ENCODE assay signal across 8 mouse cellular contexts in genomic region chr11:100524987-100525630, GRCm38 (mm10). TPM values are rescaled to one million over a fixed set of nuclear protein-coding genes. Genes with fewer than 3 reads are reported as not detected.
DNase-seq lines count a peak whose midpoint lies in the region; ATAC-seq and TF ChIP-seq lines count a peak whose summit lies in the region.

No protein-coding gene starts in this region.

- no peak for TF ChIP-seq CTCF in midbrain, postnatal 0 days (IDR thresholded peaks at IDR 0.05)

- no peak for ATAC-seq in heart, embryonic 13.5 days (ENCODE audit: extremely low read depth, insufficient number of reproducible peaks, low FRiP score, low TSS enrichment)
- no peak for ATAC-seq in forebrain, embryonic 16.5 days
- ATAC-seq in liver, embryonic 13.5 days (ENCODE audit: low read depth): no peak
- no peak for ATAC-seq in midbrain, postnatal 0 days (ENCODE audit: low FRiP score)
- ATAC-seq in inflammation-experienced regulatory T-cells, adult 6 months: no peak

- 63% methylated on average over 11 of the region's 11 CpGs for WGBS in heart, embryonic 13.5 days
- WGBS in forebrain, embryonic 16.5 days: 61% methylated on average over 11 of the region's 11 CpGs
- WGBS in liver, embryonic 13.5 days (ENCODE audit: insufficient replicate concordance): 51% methylated on average over 11 of the region's 11 CpGs
- WGBS in midbrain, postnatal 0 days: 55% methylated on average over 11 of the region's 11 CpGs

- H3K9ac ChIP-seq in heart, embryonic 13.5 days: peak overlapping the region; percentile 56
- no peak overlapping the region; the same call in 1 of the 2 replicates for H3K9ac ChIP-seq in forebrain, embryonic 16.5 days (replicated peaks; ENCODE audit: low read depth, low read length)
- H3K9ac ChIP-seq in liver, embryonic 13.5 days: peak overlapping the region; percentile 24; the same call in 1 of the 2 replicates
- H3K9ac ChIP-seq in midbrain, postnatal 0 days (replicated peaks; ENCODE audit: low read length, poor library complexity, severe bottlenecking): no peak overlapping the region

- H3K4me3 ChIP-seq in heart, embryonic 13.5 days: peak overlapping the region; percentile 79; the same call in 1 of the 2 replicates
- peak overlapping the region; percentile 89 for H3K4me3 ChIP-seq in forebrain, embryonic 16.5 days (replicated peaks; ENCODE audit: low read length)
- H3K4me3 ChIP-seq in liver, embryonic 13.5 days (replicated peaks): peak overlapping the region; percentile 76
- H3K4me3 ChIP-seq in midbrain, postnatal 0 days (ENCODE audit: low read depth, low read length): no peak overlapping the region

- peak overlapping the region; percentile 91 for H3K4me2 ChIP-seq in heart, embryonic 13.5 days
- peak overlapping the region; percentile 92 for H3K4me2 ChIP-seq in forebrain, embryonic 16.5 days (ENCODE audit: low read length)
- H3K4me2 ChIP-seq in liver, embryonic 13.5 days: peak overlapping the region; percentile 88
- peak overlapping the region; percentile 79 for H3K4me2 ChIP-seq in midbrain, postnatal 0 days (ENCODE audit: low read depth, low read length, poor library complexity, severe bottlenecking)

- no peaks in the 10 kb centered on the region for H3K27me3 ChIP-seq in heart, embryonic 13.5 days (replicated peaks)
- no peaks in the 10 kb centered on the region for H3K27me3 ChIP-seq in forebrain, embryonic 16.5 days (replicated peaks; ENCODE audit: control insufficient read depth, insufficient read depth, low read length)
- H3K27me3 ChIP-seq in liver, embryonic 13.5 days: no peaks in the 10 kb centered on the region
- H3K27me3 ChIP-seq in midbrain, postnatal 0 days (ENCODE audit: insufficient read depth, low read length): no peaks in the 10 kb centered on the region

- no peak for DNase-seq in heart, postnatal 36 days
- DNase-seq in liver, embryonic 13.5 days: no peak
- DNase-seq in midbrain, postnatal 0 days (ENCODE audit: low spot score): no peak
- DNase-seq in kidney, postnatal 10 days: no peak
- DNase-seq in gastrocnemius, adult 8-10 months (ENCODE audit: low spot score in 2 of 2): no peak

- H3K27ac ChIP-seq in heart, embryonic 13.5 days (replicated peaks): 0 out of 2 replicates have a peak overlapping the region, but pooled peaks have one; percentile 28
- no peak overlapping the region for H3K27ac ChIP-seq in forebrain, embryonic 16.5 days (ENCODE audit: low read length)
- H3K27ac ChIP-seq in liver, embryonic 13.5 days: no peak overlapping the region
- H3K27ac ChIP-seq in midbrain, postnatal 0 days (ENCODE audit: low read depth, low read length): no peak overlapping the region

- intact Hi-C loops in heart, postnatal 36 days (cut with DNase I): no loop called here

- no peaks in the 10 kb centered on the region for H3K9me3 ChIP-seq in heart, embryonic 13.5 days
- no peaks in the 10 kb centered on the region for H3K9me3 ChIP-seq in forebrain, embryonic 16.5 days (ENCODE audit: control insufficient read depth, low read length)
- no peaks in the 10 kb centered on the region for H3K9me3 ChIP-seq in liver, embryonic 13.5 days (replicated peaks)
- no peaks in the 10 kb centered on the region for H3K9me3 ChIP-seq in midbrain, postnatal 0 days (ENCODE audit: low read length)

- peaks cover 38% of the 10 kb centered on the region for H3K36me3 ChIP-seq in heart, embryonic 13.5 days
- H3K36me3 ChIP-seq in forebrain, embryonic 16.5 days (ENCODE audit: control insufficient read depth, insufficient read depth): peaks cover 24% of the 10 kb centered on the region
- peaks cover 45% of the 10 kb centered on the region for H3K36me3 ChIP-seq in liver, embryonic 13.5 days
- peaks cover 32% of the 10 kb centered on the region for H3K36me3 ChIP-seq in midbrain, postnatal 0 days (ENCODE audit: insufficient read depth, low read length)

- peaks cover 34% of the 10 kb centered on the region for H3K4me1 ChIP-seq in heart, embryonic 13.5 days
- peaks cover 26% of the 10 kb centered on the region for H3K4me1 ChIP-seq in forebrain, embryonic 16.5 days (replicated peaks; ENCODE audit: control insufficient read depth, insufficient read depth, low read length)
- peaks cover 43% of the 10 kb centered on the region for H3K4me1 ChIP-seq in liver, embryonic 13.5 days (replicated peaks)
- H3K4me1 ChIP-seq in midbrain, postnatal 0 days (ENCODE audit: insufficient read depth, low read length): peaks cover 20% of the 10 kb centered on the region

RNA-seq across cellular contexts. Expression of gene Acly, which starts 2.7 kb away (rescaled TPM):
- polyA plus RNA-seq in heart, embryonic 13.5 days (2015; fragmentation: Nextera tagmentation; extraction: Ambion mirVana): 67.8 and 69.7 TPM in 2 replicates
- 10 to 100 TPM; 27.3 to 38.1 TPM for total RNA-seq in heart, postnatal 36 days (2021)
- polyA plus RNA-seq in forebrain, embryonic 16.5 days (2015; fragmentation: Nextera tagmentation; extraction: Ambion mirVana): 242 and 248 TPM in 2 replicates
- 86.2 and 108 TPM in 2 replicates for polyA plus RNA-seq in liver, embryonic 13.5 days (2015; fragmentation: Nextera tagmentation; extraction: Ambion mirVana)
- total RNA-seq in midbrain, postnatal 0 days (2014; rRNA removed): 207 and 228 TPM in 2 replicates
- polyA plus RNA-seq in midbrain, postnatal 0 days (2015; fragmentation: Nextera tagmentation; extraction: Ambion mirVana): 116 and 120 TPM in 2 replicates
- polyA plus RNA-seq in inflammation-experienced regulatory T-cells, adult 6 months (2017; shearing (Covaris generic)): 10 to 100 TPM; 72.3 to 78.0 (median 76.2) TPM
- total RNA-seq in gastrocnemius, adult 8-10 months (2022): 1 to 10 TPM; 6.9 to 8.5 (median 8.0) TPM

RNA-seq across cellular contexts. Expression of gene Ttc25, which starts 20.3 kb away (rescaled TPM):
- polyA plus RNA-seq in heart, embryonic 13.5 days (2015; fragmentation: Nextera tagmentation; extraction: Ambion mirVana): 0.19 and 0.62 TPM in 2 replicates
- under 1 TPM; 0.22 to 0.49 TPM for total RNA-seq in heart, postnatal 36 days (2021)
- polyA plus RNA-seq in forebrain, embryonic 16.5 days (2015; fragmentation: Nextera tagmentation; extraction: Ambion mirVana): 1.0 and 2.0 TPM in 2 replicates
- polyA plus RNA-seq in liver, embryonic 13.5 days (2015; fragmentation: Nextera tagmentation; extraction: Ambion mirVana): 0.08 and 0.16 TPM in 2 replicates
- total RNA-seq in midbrain, postnatal 0 days (2014; rRNA removed): 0.33 and 0.71 TPM in 2 replicates
- polyA plus RNA-seq in midbrain, postnatal 0 days (2015; fragmentation: Nextera tagmentation; extraction: Ambion mirVana): 0.96 and 1.4 TPM in 2 replicates
- polyA plus RNA-seq in inflammation-experienced regulatory T-cells, adult 6 months (2017; shearing (Covaris generic)): under 1 TPM in 2 of 3 experiments, not detected in 1; 0.15 to 0.21 TPM
- under 1 TPM; 0.09 to 0.51 (median 0.24) TPM for total RNA-seq in gastrocnemius, adult 8-10 months (2022)

RNA-seq across cellular contexts. Expression of gene Cnp, which starts 49.6 kb away (rescaled TPM):
- 18.1 and 20.2 TPM in 2 replicates for polyA plus RNA-seq in heart, embryonic 13.5 days (2015; fragmentation: Nextera tagmentation; extraction: Ambion mirVana)
- total RNA-seq in heart, postnatal 36 days (2021): 1 to 10 TPM; 5.5 to 7.2 TPM
- 22.8 and 29.8 TPM in 2 replicates for polyA plus RNA-seq in forebrain, embryonic 16.5 days (2015; fragmentation: Nextera tagmentation; extraction: Ambion mirVana)
- polyA plus RNA-seq in liver, embryonic 13.5 days (2015; fragmentation: Nextera tagmentation; extraction: Ambion mirVana): 13.2 and 14.1 TPM in 2 replicates
- total RNA-seq in midbrain, postnatal 0 days (2014; rRNA removed): 54.7 and 68.8 TPM in 2 replicates
- 65.3 and 76.0 TPM in 2 replicates for polyA plus RNA-seq in midbrain, postnatal 0 days (2015; fragmentation: Nextera tagmentation; extraction: Ambion mirVana)
- polyA plus RNA-seq in inflammation-experienced regulatory T-cells, adult 6 months (2017; shearing (Covaris generic)): 100 to 1,000 TPM; 159 to 192 (median 165) TPM
- total RNA-seq in gastrocnemius, adult 8-10 months (2022): 1 to 10 TPM; 2.3 to 5.5 (median 4.2) TPM

RNA-seq across cellular contexts. Expression of gene Klhl11, which starts 52.6 kb away (rescaled TPM):
- polyA plus RNA-seq in heart, embryonic 13.5 days (2015; fragmentation: Nextera tagmentation; extraction: Ambion mirVana): 6.6 and 6.7 TPM in 2 replicates
- total RNA-seq in heart, postnatal 36 days (2021): 1 to 10 TPM; 7.6 to 8.2 TPM
- polyA plus RNA-seq in forebrain, embryonic 16.5 days (2015; fragmentation: Nextera tagmentation; extraction: Ambion mirVana): 14.3 and 17.4 TPM in 2 replicates
- polyA plus RNA-seq in liver, embryonic 13.5 days (2015; fragmentation: Nextera tagmentation; extraction: Ambion mirVana): 2.4 and 2.6 TPM in 2 replicates
- total RNA-seq in midbrain, postnatal 0 days (2014; rRNA removed): 57.4 and 66.2 TPM in 2 replicates
- polyA plus RNA-seq in midbrain, postnatal 0 days (2015; fragmentation: Nextera tagmentation; extraction: Ambion mirVana): 9.1 and 10.3 TPM in 2 replicates
- 1 to 10 TPM; 2.2 to 2.4 (median 2.3) TPM for polyA plus RNA-seq in inflammation-experienced regulatory T-cells, adult 6 months (2017; shearing (Covaris generic))
- 1 to 10 TPM; 2.6 to 4.1 (median 3.0) TPM for total RNA-seq in gastrocnemius, adult 8-10 months (2022)

Comparison
In these comparisons a context has a peak if more than half of its experiments do, and no peak if none do; other contexts are left out.
1. H3K9ac ChIP-seq: peak in heart, embryonic 13.5 days (single experiment) and liver, embryonic 13.5 days (single experiment); none in forebrain, embryonic 16.5 days (single experiment) and midbrain, postnatal 0 days (single experiment).
2. Peak in every context shown above with its lines, with median percentiles within 50 percentile points of each other: H3K4me2 ChIP-seq.